Mouse (Mus musculus): ENCODE data around the gene Sept3.

The Sept3 gene

DNA sequence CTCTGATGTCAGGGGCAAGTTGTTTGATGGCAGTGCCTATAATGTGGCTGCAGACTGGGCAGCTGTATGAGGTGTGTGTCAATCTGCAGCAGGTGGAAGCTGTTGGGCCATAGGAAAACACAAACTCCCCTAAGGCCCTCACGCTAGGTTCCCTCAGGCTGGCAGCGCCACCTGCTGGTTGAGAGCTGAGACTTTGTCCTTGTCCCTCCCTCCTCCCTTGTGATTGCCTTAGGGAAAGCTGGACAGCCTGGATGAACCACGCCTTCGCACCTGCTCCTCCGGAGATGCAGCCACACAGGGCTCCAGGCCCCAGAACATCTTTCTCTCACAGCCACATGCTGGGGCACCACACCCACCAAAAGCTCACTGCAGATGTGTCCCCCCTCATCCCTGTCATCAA, 3.5 kb upstream of the Sept3 start:
- no peak for DNase-seq (ENCODE audit: low spot score)

DNA sequence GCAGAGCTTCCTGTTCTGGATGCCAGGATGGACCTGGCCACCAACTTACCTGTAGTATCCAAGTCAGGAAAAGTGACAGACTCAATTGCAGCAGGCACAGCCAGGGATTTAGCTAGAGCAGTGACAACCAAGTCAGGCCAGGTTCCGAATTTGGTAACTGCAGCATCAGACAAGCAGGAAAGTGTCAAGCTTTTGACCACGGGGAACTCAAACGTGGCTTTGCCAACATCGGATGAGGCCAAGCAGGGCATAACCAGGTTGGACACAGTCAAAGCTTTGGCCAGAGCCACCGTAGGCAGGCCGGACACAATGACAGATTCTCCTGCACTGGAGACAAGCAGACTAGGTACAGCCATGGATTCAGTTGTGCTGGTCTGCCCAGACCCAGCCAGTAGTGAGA, 2.4 kb upstream of the Sept3 start:
- no peak for DNase-seq (ENCODE audit: low spot score)

DNA sequence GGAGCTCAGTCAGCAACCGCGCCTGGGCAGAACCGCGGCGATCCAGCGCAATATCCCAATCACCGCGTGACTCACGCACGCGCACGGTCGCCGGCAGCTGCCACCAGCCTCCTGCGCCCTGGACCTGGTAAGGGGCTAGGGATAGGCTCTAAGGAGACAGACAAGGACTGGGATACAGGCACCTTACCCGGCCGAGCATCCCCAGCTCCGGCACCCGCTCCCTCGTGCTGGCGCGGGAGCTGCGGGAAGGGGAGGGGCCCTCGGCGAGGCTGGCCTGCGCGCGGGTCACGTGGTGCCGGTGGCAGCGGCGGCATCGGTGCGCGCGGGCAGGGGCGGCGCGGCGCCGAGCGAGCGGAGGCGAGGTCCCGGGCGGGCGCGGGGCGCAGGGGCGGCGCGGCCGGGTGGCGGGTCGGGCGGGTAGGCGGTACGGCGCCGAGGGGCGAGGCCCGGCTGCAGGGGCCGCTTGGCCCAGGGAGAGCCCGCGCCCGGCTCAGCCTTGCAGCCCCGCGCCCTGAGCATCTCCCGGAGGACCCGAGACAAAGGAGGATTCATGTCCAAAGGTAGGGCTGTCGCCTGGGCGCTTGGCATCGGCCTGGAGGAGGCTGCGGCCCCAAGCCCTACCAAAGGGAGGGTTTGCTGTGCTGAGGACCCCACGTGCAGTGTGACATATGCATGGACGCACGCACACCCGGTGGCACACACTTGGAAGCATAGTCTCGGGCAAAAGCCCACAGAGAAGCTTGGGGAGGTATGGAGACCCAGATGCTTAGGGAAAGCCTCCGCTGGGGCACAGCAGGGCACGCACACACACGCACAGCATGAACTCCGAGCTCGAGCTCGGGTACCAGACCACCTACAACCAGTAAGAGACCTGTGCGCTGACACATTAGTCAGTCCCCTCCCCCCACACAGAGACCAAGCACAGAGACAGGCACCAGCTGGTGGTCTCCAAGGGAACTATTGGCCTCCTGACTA, 521 bp downstream of the Sept3 start:
- no peak for DNase-seq (ENCODE audit: low spot score)

DNA sequence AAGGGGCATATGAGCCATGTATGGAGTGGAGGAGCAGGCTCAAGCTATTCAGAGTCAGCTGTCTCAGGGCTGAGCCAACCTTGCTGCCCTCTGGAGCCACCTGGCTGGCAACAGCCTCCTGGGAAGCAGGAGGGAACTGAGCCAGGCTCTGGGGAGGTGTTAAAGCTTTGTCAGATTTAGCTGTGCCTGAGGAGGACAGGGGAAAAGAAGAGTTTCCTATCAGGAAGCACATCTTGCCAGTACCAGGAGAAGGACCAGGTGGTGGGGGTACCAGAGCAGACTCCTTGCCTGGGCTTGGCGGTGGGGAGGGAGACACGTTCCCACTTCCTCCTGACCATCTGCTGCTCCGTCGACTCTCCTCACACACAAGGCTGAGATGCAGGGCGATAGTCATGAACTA, 2.9 kb downstream of the Sept3 start:
- no peak for DNase-seq (ENCODE audit: low spot score)

DNA sequence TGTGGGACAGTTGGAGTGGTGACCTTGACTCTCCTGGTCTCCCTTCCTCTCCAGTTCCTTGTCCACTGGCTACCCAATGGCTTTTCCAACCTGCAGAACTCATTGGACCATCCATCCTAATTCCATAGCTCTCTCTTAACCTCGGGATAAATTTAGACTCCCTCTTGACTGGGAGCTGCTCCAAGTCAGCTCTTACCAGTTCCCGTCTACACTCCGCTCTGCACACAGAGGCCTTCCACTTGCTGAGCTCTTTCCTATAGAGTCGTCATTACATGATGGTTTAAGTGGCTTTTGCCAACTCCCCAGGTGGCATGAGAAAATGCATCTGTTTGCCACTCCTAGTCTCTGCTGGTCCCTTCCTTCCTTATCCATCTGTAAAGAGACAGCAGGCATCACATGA, 5.9 kb downstream of the Sept3 start:
- DNase-seq (ENCODE audit: low spot score) = no peak

DNA sequence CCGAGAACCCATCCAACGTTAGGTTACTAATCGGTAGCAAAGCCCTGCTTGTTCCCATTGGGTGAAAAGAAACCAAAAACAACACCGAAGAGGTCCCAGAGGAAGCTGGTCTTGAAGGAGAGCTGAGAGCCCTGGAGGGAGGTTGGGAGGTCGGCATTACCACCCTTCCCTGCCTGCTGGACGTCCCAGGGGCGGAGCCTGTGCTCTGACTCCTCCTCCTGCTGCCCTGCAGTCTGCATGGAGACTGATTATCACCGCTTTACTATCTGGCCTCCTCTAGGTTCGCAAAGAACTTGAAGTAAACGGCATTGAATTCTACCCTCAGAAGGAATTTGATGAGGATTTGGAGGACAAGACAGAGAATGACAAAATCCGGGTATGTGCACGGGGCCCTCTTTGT, 11.5 kb downstream of the Sept3 start:
- no peak for DNase-seq (ENCODE audit: low spot score)

DNA sequence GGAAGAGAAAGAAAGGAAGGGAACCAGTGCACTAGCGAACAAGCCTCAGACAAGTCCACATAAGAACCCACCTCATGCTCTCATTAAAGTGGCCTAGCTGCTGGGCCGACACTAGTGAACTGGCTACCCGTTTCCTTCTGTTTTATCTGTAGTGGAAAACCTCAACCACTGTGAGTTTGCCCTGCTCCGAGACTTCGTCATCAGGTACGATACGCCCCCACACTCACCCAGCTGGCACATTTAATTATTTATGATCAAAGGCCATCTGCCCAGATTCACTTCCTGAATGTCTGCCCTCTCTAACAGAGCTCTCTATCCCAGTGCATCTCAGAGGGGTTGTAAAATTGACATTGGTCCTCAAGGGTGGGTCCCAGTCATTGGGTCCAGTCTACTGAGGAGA, 15.6 kb downstream of the Sept3 start:
- no peak for DNase-seq (ENCODE audit: low spot score)

DNA sequence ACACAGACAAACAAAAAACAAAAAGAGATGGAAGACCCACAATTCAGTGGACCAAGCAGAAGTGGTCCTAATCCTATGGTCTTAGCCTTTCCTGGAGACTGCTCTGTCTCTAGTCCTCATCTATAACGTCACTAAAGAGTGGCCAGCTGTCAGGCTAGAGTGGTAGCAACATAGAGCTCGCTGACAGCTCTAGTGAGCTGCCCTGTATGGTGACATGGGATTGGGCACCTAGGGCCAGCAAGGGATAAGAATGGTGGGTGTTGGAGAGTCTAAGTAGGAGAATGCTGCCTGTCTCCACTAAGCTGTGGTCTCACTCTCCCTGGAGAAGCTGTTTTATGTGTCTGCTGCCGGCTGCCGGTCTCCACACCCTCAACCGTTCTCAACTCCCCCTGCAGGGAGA, 18.2 kb downstream of the Sept3 start:
- no peak for DNase-seq (ENCODE audit: low spot score)

DNA sequence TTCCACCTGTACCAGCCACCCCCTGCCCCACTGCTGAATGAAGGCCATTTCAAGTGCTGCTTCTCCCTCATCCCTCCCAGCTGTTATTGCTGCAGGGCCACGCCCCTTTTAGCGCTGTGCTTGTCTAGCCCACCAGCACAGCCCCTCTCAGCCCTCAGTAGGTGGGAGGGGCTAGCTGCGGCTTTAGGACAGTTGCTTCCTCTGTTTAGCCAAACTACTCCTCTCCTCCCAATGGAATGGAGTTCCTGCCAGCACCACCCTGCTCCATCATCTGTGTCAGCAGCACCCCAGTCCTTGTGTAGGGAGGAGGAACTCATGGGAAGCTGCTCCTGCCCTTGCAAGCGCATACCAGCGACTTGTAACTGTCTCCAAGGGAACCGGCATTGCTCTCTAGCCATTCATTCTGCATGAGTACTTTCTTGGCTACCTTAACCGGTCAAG, 18.6 kb downstream of the Sept3 start:
- DNase-seq (ENCODE audit: low spot score) = no peak

DNA sequence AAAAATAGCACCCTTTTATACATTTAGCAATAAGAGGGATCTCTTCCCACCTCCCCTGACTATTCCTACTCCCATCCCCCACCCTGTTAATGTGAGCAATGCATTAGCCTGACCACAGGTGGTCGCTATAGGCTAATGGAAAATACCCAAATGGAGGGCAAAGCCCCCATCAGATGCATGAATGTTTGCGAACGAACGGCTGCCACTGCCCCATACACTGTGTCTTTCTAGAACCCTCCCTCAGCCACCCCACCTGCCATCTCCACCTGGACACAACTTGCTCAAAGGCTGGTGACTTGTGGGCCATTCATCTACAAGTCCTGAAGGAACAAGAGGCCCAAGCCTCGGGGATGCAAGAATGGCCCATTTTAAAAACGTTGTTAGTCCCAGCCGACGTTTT, 19.4 kb downstream of the Sept3 start:
- DNase-seq (ENCODE audit: low spot score) = no peak

DNA sequence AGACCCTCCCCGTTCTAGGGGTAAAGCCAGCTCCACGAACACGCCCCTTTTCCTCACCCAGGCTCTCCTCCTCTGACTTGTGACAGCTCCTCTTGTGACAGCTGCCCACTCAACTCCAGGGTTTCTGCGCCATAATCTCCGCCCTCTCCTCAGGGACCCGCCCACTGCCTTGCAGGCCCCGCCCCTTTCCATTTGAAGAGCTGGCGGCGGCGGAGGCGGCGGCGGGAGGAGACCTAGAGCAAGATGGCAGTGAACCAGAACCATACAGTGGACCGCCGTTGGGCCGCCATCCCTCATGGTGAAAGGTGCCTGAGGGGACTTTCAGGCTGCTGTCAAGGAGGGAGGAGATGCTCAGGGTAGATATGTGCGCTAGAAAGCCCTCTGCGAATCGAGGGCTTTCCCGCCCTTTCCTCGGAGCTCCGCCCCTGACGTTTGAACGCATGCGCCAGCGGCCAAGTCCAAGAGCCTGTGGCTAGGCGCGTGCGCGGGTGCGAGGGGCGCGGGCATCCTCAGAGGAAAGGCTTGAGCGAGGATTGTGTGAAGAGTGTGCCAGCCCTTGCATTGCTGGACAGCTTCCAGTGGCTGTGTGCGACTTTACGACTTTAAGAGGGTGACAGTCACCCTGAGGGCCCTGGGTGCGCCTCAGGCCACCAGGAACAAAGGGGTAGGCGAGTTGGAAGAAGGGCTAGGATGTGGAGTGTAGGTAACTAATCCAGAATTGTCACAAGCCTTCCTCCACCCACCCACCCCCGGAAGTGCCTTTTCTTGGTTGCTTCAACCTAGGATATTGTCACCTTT, 24.3 kb downstream of the Sept3 start, which contains the start of gene Wbp2nl:
Wbp2nl (plus strand) TSS at position 191 of the 798 bp plus-strand sequence.
- no peak for DNase-seq (ENCODE audit: low spot score)

DNA sequence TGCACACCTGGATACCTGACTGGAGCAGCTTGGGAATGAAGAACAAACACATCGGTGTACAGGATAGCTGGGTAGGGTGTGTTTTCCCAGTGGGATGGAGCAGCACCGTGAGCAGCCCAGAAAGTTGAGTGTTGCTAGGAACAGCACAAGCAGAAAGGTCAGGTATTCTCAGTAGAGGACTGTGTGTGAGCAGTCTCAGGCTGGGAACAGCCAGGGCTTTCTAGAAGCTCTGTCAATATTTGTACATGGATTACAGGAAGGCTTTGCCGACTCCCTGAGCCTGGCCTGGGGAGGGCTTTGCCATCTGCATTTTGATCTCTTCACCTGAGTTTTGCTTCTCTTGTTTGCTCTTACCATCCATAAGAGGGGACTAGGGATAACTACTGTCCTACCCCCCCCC, 32.4 kb downstream of the Sept3 start:
- DNase-seq (ENCODE audit: low spot score) = no peak

DNA sequence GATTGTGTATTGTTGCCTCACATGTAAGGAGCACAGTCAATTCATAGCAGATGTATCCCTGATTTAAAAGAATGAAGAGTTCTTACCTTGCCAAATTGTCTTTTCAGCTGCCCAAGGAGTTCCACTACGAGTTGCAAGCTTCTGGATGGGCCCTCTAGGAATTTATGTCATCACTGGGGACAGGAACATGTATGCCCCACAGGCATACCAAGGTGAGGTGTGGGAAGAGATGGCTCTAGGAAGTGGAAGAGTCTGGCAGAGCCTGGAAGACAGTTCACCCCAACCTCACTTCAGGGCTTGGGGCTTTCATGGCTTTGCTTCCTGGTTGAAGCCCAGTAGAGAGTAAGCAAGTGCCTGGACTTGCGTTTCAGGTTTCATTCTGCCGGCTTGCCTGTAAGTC, 33.7 kb downstream of the Sept3 start:
- no peak for DNase-seq (ENCODE audit: low spot score)

DNA sequence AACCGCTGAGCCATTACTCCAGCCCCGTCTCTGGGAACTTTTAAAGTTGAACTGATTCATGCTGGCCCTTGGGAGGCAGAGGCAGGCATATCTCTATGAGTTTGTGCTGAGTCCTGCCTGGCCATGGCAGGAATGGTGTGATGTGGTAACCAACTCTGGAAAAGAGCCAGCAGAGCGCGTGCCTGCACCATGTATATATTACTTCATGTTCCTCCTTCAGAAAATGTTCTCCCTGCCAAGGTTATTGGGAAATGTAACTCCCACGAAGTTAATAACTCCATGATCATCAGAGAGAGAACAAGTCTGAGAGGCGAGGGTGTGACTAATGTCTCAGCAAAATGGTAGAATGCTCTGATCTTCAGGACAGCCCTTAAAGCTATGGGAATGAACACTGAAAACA, 43.1 kb downstream of the Sept3 start:
- no peak for DNase-seq (ENCODE audit: low spot score)

DNA sequence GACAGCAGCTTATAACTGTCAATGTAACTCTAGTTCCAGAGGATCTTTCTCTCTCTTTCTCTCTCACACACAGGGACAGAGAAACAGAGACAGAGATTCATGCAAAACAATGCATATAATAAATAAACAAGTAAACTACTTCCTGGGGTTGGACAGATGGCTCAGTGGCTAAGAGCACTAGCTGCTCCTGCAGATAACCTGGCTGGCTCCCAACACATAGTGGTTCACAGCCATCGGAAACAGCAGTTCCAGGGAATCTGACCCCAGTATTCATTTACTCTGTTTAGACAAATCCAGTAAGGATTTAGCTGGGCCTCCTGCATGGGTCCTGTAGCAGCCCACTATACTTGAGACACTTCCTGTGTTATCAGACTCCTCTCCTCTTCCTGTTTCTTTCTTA, 44.9 kb downstream of the Sept3 start:
- DNase-seq (ENCODE audit: low spot score) = no peak

DNA sequence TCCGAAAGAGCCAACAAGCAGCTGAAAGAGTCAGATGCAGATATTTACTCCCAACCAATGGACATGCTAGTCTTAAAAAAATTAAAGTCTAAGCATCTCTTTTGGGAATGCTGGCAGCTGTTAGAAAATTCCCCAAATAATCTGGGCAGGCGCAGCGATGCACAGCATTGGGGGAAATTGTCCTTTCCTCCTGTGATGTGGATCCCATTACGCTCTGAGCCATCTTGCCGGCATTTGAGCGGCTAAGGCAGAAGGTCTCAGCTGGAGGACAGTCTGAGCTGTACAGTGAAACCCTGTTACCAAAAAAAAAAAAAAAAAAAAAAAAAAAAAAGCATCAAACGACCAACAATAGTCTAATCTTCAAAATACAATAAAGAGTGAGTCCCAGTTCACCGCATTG, 47.5 kb downstream of the Sept3 start:
- DNase-seq (ENCODE audit: low spot score) = no peak

DNA sequence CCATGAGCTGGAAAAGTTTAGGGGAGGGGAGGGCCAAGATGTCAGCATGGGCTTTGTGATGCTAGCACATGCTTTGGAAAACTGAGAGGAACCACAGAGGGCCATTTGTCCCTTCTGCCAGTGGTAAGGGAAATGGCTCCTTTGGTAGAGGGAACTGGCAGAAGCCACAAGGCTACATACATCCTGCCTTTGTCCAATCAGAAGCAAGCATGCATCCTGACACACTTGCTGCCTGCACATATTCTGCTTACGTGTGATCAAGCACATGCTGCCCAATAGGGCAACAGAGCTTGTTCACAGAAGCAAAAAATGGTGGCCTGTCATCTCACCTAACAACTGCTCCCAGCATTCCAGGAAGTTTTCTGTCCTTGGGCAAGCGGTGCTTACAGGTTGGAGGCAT, 50.7 kb downstream of the Sept3 start:
- no peak for DNase-seq (ENCODE audit: low spot score)

DNA sequence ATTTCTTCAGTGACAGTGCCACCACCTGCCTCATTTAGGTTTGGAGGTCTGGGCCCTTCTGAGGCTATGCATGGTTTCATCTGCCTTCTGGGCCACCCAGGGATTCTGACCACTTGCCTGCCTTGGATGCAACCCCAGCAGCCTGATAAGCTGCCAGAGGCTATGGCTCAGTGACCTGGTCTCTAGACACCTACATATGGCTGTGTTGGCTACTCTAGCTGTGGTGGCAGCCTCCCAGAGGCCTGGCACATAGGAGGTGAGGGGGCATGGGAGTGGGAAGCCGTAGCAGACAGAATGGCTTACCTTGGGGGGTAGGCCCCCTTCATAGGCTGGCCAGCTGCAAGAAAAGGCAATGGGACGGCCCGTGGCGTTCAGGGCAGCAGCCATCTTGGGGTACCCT, 60.5 kb downstream of the Sept3 start:
- no peak for DNase-seq (ENCODE audit: low spot score)

DNA sequence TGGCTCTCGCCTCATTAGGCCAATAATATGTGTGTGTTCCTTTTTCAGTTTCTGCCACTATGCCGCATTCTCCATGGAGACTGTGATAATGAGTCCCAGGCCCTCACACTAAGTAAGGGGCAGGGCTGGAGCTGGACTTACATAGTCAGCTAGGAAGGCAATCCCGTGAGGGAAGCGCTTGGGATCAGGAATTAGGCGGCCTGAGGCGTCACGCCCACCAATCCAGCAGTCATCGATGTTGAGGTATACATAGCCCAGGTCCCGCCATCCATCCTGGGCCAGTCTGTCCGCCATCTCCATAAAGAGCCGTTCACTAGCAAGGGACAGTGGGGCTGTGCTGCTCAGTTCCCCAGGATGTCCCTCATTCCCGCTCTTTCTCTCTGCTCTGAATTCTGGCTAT, 61.9 kb downstream of the Sept3 start:
- DNase-seq (ENCODE audit: low spot score) = no peak

DNA sequence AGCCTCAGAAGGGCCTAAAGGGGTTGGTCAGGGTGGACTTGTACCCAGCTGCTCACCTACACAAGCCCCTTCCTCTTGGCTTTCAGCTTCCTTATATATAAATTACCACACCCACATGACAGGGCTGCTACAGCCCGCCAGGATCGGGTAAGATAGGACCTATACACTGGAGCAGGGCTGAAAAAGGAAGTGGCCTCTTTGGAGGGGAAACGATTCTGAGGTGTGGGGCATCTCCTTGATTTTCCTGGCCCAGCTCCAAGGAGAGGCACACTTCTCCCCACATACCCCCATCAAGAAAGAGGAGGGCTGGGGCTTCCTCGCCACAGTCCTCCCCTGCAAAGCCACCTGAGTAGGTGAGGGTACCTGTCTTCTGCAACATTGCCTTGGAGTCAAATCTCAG, 63.2 kb downstream of the Sept3 start:
- no peak for DNase-seq (ENCODE audit: low spot score)

DNA sequence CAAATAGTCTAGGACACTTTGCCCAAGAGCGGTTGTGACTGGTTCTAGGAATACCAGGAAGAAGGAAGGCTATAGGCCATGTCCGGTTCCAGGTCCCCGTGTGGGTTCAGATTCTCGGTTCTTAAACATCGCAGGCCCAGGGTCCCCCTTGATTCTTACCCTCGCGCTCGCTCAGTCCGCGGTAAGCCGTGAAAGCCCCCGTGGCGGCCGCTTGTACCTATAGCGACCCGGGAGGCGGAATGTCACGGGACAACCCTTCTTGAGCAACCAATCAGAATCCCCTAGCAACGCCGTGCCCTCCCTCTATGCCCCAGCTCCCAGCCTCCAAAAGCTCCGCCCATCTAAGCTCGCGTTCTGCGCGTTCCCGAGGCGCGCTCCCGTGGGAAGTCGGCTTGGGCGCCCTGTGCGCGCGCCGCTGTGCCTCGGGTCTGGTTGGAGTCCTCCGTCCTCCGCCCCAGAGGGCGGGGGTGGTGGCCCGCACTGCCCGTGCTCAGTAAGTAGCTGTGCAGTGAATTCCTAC, 64.0 kb downstream of the Sept3 start, which contains the start of the genes Naga, Pheta2 and Smdt1:
Naga (minus strand) TSS at position 333 of the 520 bp plus-strand sequence.
Pheta2 (plus strand) TSS at position 350 of the 520 bp plus-strand sequence.
Smdt1 (plus strand) TSS at position 367 of the 520 bp plus-strand sequence.
- peak; percentile 87 for DNase-seq (ENCODE audit: low spot score)

DNA sequence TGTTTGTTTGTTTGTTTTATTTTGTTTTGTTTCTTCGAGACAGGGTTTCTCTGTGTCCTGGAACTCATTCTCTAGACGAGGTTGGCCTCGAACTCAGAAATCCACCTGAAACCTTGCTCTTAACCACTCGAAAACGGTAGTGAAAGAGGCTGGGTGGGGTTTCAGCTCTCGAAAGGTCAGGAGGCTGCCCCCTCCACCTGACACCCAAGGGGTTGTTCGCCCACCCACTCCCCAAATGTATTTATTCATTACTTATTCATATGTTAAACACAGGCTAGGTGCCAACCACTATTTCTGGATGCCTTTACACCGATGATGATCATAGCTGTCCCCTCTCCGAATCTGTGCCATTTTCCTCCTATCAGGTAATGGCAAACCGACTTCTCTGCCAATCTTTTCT, 64.5 kb downstream of the Sept3 start:
- no peak for DNase-seq (ENCODE audit: low spot score)
